Mouse (Mus musculus) liver, embryonic 14.5 days (tissue): ENCODE measurements at regions not wholly inside any gene's neighbourhood (a gene's known extent, or its start where the extent isn't known, plus 50 kb on each side); places are given as distances from the start of the nearest gene placed in this dataset.

Experiments used
- ATAC-seq: fragments of 200-750 bp; cut with Nextera tagmentation; 2 replicates; pipeline ENCODE4 v1.8.0; 2017; ENCODE audit warnings: moderate number of reproducible peaks, mild to moderate bottlenecking, moderate library complexity; ENCODE audit not compliant: insufficient read depth
- DNase-seq, 3 experiments: peaks; one replicate each; pipeline ENCODE4 v3.0.0-alpha.2; 2012 to 2013; ENCODE audit warnings: low read depth in 3 of 3, low spot score in 3 of 3
- H3K27ac ChIP-seq: fragments of 300-500 bp; sonication (generic); 2 replicates; pipeline ENCODE4 v1.5.1; 2014; ENCODE audit warnings: moderate library complexity, mild to moderate bottlenecking, control low read depth, inconsistent platforms
- H3K27me3 ChIP-seq: fragments of 300-500 bp; sonication (generic); 2 replicates; pipeline ENCODE4 v1.6.1; 2014; ENCODE audit warnings: mild to moderate bottlenecking, low read length, moderate library complexity; ENCODE audit not compliant: control insufficient read depth, insufficient read depth
- H3K36me3 ChIP-seq: fragments of 300-500 bp; sonication (generic); replicated peaks from 2 replicates; pipeline ENCODE4 v1.6.1; 2014; ENCODE audit warnings: low read depth; ENCODE audit not compliant: control insufficient read depth, insufficient read depth
- H3K4me1 ChIP-seq, 2 experiments: fragments of 200-500 bp in 1 of 2; fragments of 300-500 bp in 1 of 2; sonication (generic) in 1 of 2; replicated peaks; 2 replicates each; pipeline ENCODE4 v1.6.1; 2012 to 2014; ENCODE audit warnings: antibody characterized with exemption in 1 of 2, inconsistent platforms in 1 of 2, low read length in 1 of 2; ENCODE audit not compliant: control insufficient read depth in 2 of 2, insufficient read depth in 2 of 2
- H3K4me2 ChIP-seq: fragments of 300-500 bp; sonication (generic); 2 replicates; pipeline ENCODE4 v1.6.1; 2014; ENCODE audit warnings: low read depth, mild to moderate bottlenecking, control low read depth, moderate library complexity
- H3K4me3 ChIP-seq, 2 experiments: fragments of 200-500 bp in 1 of 2; fragments of 300-500 bp in 1 of 2; sonication (generic) in 1 of 2; 2 replicates each; pipeline ENCODE4 v1.5.1; 2012 to 2014; ENCODE audit warnings: low read depth in 2 of 2, low read length in 2 of 2, mild to moderate bottlenecking in 2 of 2, control low read depth in 1 of 2, inconsistent platforms in 1 of 2, moderate library complexity in 1 of 2; ENCODE audit not compliant: insufficient read depth in 1 of 2
- H3K9ac ChIP-seq: fragments of 300-500 bp; sonication (generic); replicated peaks from 2 replicates; pipeline ENCODE4 v1.6.1; 2014; ENCODE audit warnings: mild to moderate bottlenecking, control low read depth, moderate library complexity
- H3K9me3 ChIP-seq: fragments of 300-500 bp; sonication (generic); 2 replicates; pipeline ENCODE4 v1.6.1; 2016; ENCODE audit warnings: low read length, mixed read lengths; ENCODE audit not compliant: control insufficient read depth
- CTCF ChIP-seq: IDR thresholded peaks from 2 replicates; pipeline ENCODE4 v1.5.1; 2016; ENCODE audit warnings: antibody characterized with exemption, low read depth, control low read depth
- EP300 ChIP-seq: IDR thresholded peaks from 2 replicates; pipeline ENCODE4 v1.6.1; 2016; ENCODE audit warnings: antibody characterized with exemption, low read depth
- WGBS: fragments of 180-500 bp; shearing (Covaris S2); extraction: QIAGEN DNeasy Blood & Tissue Kit; methylation state at CpG from one replicate; pipeline ENCODE4 v1.1.7; 2014; ENCODE audit not compliant: insufficient replicate concordance; 5-methylcytosine and 5-hydroxymethylcytosine counted together

GRCm38 (mm10) chr3:148381057-148381456, 609.3 kb downstream of the Adgrl2 start:
- ATAC-seq = no peak
- no peak for DNase-seq
- WGBS = 78% methylated on average over 1 of the region's 1 CpGs

DNA sequence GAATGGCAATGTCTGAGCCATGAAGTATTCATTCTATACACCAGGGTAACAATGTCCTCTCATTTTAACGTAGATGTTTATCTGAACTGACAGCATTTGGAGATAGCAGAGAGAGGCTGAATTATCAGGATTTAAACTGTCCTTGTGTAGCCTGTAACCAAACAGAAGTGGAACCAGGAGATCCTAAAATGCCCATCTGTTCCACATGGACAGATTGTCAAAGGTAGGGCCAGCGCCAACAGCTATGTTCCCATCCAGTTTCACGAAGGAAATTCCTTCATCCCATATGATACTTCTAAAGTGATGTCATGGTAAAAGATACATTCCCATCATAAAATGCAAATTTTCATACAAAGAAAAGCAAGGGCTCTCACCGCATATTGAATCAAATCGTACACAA, 627.0 kb downstream of the Adgrl2 start:
- H3K27me3 ChIP-seq = no peaks in the 10 kb centered on the region
- H3K36me3 ChIP-seq = no peaks in the 10 kb centered on the region
- H3K27ac ChIP-seq = no peak overlapping the region
- no peak overlapping the region for H3K4me3 ChIP-seq
- no peaks in the 10 kb centered on the region for H3K4me1 ChIP-seq
- no peak for TF ChIP-seq CTCF
- TF ChIP-seq EP300 = no peak
- H3K9ac ChIP-seq = no peak overlapping the region
- ATAC-seq (no peak), DNase-seq (no peak)
- no peaks in the 10 kb centered on the region for H3K9me3 ChIP-seq
- 70% methylated on average over 5 of the region's 5 CpGs for WGBS
- H3K4me2 ChIP-seq = no peak overlapping the region

More at GRCm38 (mm10) chr3:148381057-148381456, 609.3 kb downstream of the Adgrl2 start:
- H3K27ac ChIP-seq = no peak overlapping the region
- no peaks in the 10 kb centered on the region for H3K27me3 ChIP-seq
- H3K9me3 ChIP-seq = no peaks in the 10 kb centered on the region
- H3K9ac ChIP-seq = no peak overlapping the region
- TF ChIP-seq CTCF (no peak), EP300 (no peak)
- no peaks in the 10 kb centered on the region for H3K36me3 ChIP-seq
- no peaks in the 10 kb centered on the region for H3K4me1 ChIP-seq
- H3K4me3 ChIP-seq = no peak overlapping the region
- no peak overlapping the region for H3K4me2 ChIP-seq

DNA sequence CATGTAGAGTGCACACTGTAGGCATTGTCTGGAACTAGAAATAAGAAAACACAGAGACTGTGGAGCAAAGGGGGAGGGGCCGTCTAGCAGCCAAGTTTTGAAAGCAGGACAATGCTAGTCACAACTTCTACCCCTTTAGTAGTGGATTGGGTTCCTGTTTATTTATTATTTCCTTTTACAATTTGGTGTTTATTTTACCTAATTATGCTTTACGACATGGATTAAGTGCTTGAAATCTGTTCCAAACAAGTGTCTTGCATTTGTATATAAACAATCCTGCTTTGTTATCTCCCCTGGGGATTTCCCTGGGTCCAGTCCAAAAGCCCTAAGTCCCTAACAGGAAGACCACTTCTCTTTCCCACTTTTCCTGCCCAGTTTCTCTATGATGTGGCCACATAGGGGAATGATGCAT, 627.9 kb downstream of the Adgrl2 start:
- ATAC-seq (no peak), DNase-seq (no peak)
- H3K36me3 ChIP-seq = no peaks in the 10 kb centered on the region
- H3K4me3 ChIP-seq = no peak overlapping the region
- no peaks in the 10 kb centered on the region for H3K9me3 ChIP-seq
- no peaks in the 10 kb centered on the region for H3K4me1 ChIP-seq
- no peak overlapping the region for H3K9ac ChIP-seq
- TF ChIP-seq EP300 = no peak
- TF ChIP-seq CTCF = no peak
- no peak overlapping the region for H3K4me2 ChIP-seq
- H3K27ac ChIP-seq = no peak overlapping the region
- no peaks in the 10 kb centered on the region for H3K27me3 ChIP-seq
- 42% methylated on average over 2 of the region's 2 CpGs for WGBS

- Histone ChIP-seq H3K9me3 (no peaks in the 10 kb centered on the region), H3K4me3 (no peak overlapping the region), H3K27ac (no peak overlapping the region), H3K4me1 (no peaks in the 10 kb centered on the region), H3K4me2 (no peak overlapping the region), H3K36me3 (no peaks in the 10 kb centered on the region), H3K9ac (no peak overlapping the region), H3K27me3 (no peaks in the 10 kb centered on the region)
- no peak for ATAC-seq
- 28% methylated on average over 10 of the region's 10 CpGs for WGBS
- no peak for TF ChIP-seq EP300
- TF ChIP-seq CTCF = no peak
- no peak for DNase-seq
These were observed 646.6 kb downstream of the Adgrl2 start for GRCm38 (mm10) chr3:148343633-148344361.

DNA sequence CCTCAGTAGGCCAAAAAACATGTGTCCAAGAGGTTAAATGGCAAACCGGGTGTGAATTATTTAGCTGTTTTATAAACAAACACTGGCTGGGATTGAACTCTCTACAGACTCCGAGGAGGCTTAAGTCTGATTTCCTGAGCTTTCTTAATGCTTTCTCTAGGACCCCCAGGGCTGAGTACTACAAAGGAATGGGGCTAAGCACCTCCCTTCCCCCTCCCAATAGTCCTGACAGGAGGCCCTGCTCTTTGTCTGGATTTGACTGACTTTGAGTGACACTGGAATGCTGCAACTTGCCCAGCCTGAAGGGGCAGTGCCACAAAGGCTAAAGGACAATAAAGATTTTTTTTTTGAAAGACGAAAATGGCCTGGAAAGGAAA, 647.1 kb downstream of the Adgrl2 start:
- no peaks in the 10 kb centered on the region for H3K4me1 ChIP-seq
- DNase-seq (no peak), ATAC-seq (no peak)
- H3K36me3 ChIP-seq = no peaks in the 10 kb centered on the region
- H3K27me3 ChIP-seq = no peaks in the 10 kb centered on the region
- WGBS = 35% methylated on average over 3 of the region's 3 CpGs
- no peaks in the 10 kb centered on the region for H3K9me3 ChIP-seq
- no peak for TF ChIP-seq CTCF
- TF ChIP-seq EP300 = no peak
- no peak overlapping the region for H3K27ac ChIP-seq
- no peak overlapping the region for H3K4me3 ChIP-seq
- H3K9ac ChIP-seq = no peak overlapping the region
- no peak overlapping the region for H3K4me2 ChIP-seq
